Mouse (Mus musculus) adrenal gland, postnatal 14 days (tissue): ENCODE data around the gene Borcs7. TPM values are rescaled to one million over a fixed set of nuclear protein-coding genes. Genes with fewer than 3 reads are reported as not detected.

ENCODE experiments used
- DNase-seq: peaks from one replicate; pipeline ENCODE4 v3.0.0; 2021; ENCODE audit warnings: mixed read lengths
- long read RNA-seq, 2 experiments: library from polyadenylated mRNA; stranded (forward); transcript quantifications; one replicate each; pipeline ENCODE4 v2.0.0; 2021
- total RNA-seq: library from RNA; stranded (reverse); gene quantifications from 2 replicates; pipeline ENCODE4 v1.2.3, GENCODE M21; 2021

Borcs7 gene
- 15.2 and 15.8 TPM in 2 replicates for total RNA-seq
- long read RNA-seq, experiment 1, transcript Borcs7-201 (5 exons, 2,176 nt), result major isoform, 28 of 36 reads
- long read RNA-seq, experiment 1, partial matches to known transcripts, result 0 of 36 reads
- long read RNA-seq, experiment 1, other reads (novel, unspliced or antisense), result 8 of 36 reads
- long read RNA-seq, experiment 2, transcript Borcs7-201 (5 exons, 2,176 nt), result major isoform, 31 of 42 reads
- long read RNA-seq, experiment 2, partial matches to known transcripts, result 2 of 42 reads
- long read RNA-seq, experiment 2, other reads (novel, unspliced or antisense), result 9 of 42 reads

- peak; percentile 92 for DNase-seq
Measured at GRCm38 (mm10) chr19:46689460-46690372, at the start of gene Borcs7. Gene Borcs7, plus strand, starts transcription at chr19:46689906.

- peak; percentile 58 for DNase-seq
Measured at GRCm38 (mm10) chr19:46640780-46641179, 48.9 kb upstream of the Borcs7 start.

GRCm38 (mm10) chr19:46641420-46642085 lies 48.2 kb upstream of the Borcs7 start:
- peak; percentile 91 for DNase-seq

GRCm38 (mm10) chr19:46642136-46642753 lies 47.5 kb upstream of the Borcs7 start:
- peak; percentile 68 for DNase-seq

- no peak for DNase-seq
Measured at GRCm38 (mm10) chr19:46643236-46643635, 46.5 kb upstream of the Borcs7 start.

GRCm38 (mm10) chr19:46644343-46644792 lies 45.3 kb upstream of the Borcs7 start:
- DNase-seq, result no peak

- peak; percentile 56 for DNase-seq
Measured at GRCm38 (mm10) chr19:46644793-46645602, 44.7 kb upstream of the Borcs7 start.

GRCm38 (mm10) chr19:46646041-46646481 lies 43.6 kb upstream of the Borcs7 start:
- DNase-seq, result peak; percentile 65

- no peak for DNase-seq
Measured at GRCm38 (mm10) chr19:46647254-46647653, 42.5 kb upstream of the Borcs7 start.

GRCm38 (mm10) chr19:46647850-46648249 lies 41.9 kb upstream of the Borcs7 start:
- DNase-seq, result peak; percentile 70

GRCm38 (mm10) chr19:46648565-46648964 lies 41.1 kb upstream of the Borcs7 start:
- DNase-seq, result no peak

GRCm38 (mm10) chr19:46653188-46653587 lies 36.5 kb upstream of the Borcs7 start:
- no peak for DNase-seq

- no peak for DNase-seq
Measured at GRCm38 (mm10) chr19:46653616-46654235, 36.0 kb upstream of the Borcs7 start.

- DNase-seq, result no peak
Measured at GRCm38 (mm10) chr19:46655626-46656025, 34.1 kb upstream of the Borcs7 start.

GRCm38 (mm10) chr19:46656151-46656840 lies 33.4 kb upstream of the Borcs7 start:
- DNase-seq, result no peak

GRCm38 (mm10) chr19:46657339-46658020 lies 32.2 kb upstream of the Borcs7 start:
- DNase-seq, result peak; percentile 63

- no peak for DNase-seq
Measured at GRCm38 (mm10) chr19:46658348-46658747, 31.4 kb upstream of the Borcs7 start.

- peak; percentile 62 for DNase-seq
Measured at GRCm38 (mm10) chr19:46658851-46659250, 30.9 kb upstream of the Borcs7 start.

GRCm38 (mm10) chr19:46661511-46661910 lies 28.2 kb upstream of the Borcs7 start:
- no peak for DNase-seq
